Mouse (Mus musculus) embryo, embryonic 9.5 days (tissue): ENCODE measurements around the gene Tchp.

Experiments used
- DNase-seq: peaks from one replicate; pipeline ENCODE4 v3.0.0-alpha.2; 2017; ENCODE audit errors: extremely low spot score

The Tchp gene

GRCm38 (mm10) chr5:114696939-114697338, 10.6 kb upstream of the Tchp start:
- no peak for DNase-seq

- DNase-seq, result no peak
Observed at GRCm38 (mm10) chr5:114698044-114698746, 9.4 kb upstream of the Tchp start.

- DNase-seq, result no peak
Observed at GRCm38 (mm10) chr5:114699015-114699414, 8.5 kb upstream of the Tchp start.

GRCm38 (mm10) chr5:114702403-114703392, 4.9 kb upstream of the Tchp start:
- DNase-seq, result peak; percentile 52

- no peak for DNase-seq
Observed at GRCm38 (mm10) chr5:114708491-114708890, 931 bp downstream of the Tchp start.

- DNase-seq, result no peak
Observed at GRCm38 (mm10) chr5:114709357-114709756, 1.8 kb downstream of the Tchp start.

- no peak for DNase-seq
Observed at GRCm38 (mm10) chr5:114714551-114714950, 7.0 kb downstream of the Tchp start.

- DNase-seq, result no peak
Observed at GRCm38 (mm10) chr5:114717292-114717691, 9.7 kb downstream of the Tchp start.

GRCm38 (mm10) chr5:114717937-114718336, 10.4 kb downstream of the Tchp start:
- no peak for DNase-seq

GRCm38 (mm10) chr5:114718483-114718882, 10.9 kb downstream of the Tchp start:
- no peak for DNase-seq

- no peak for DNase-seq
Observed at GRCm38 (mm10) chr5:114719003-114719927, 11.7 kb downstream of the Tchp start.

GRCm38 (mm10) chr5:114719928-114720270, 12.3 kb downstream of the Tchp start:
- DNase-seq, result no peak

- no peak for DNase-seq
Observed at GRCm38 (mm10) chr5:114720784-114721183, 13.2 kb downstream of the Tchp start.

- DNase-seq, result no peak
Observed at GRCm38 (mm10) chr5:114721969-114722368, 14.4 kb downstream of the Tchp start.

GRCm38 (mm10) chr5:114722846-114723245, 15.3 kb downstream of the Tchp start:
- no peak for DNase-seq

- DNase-seq, result no peak
Observed at GRCm38 (mm10) chr5:114728160-114728559, 20.6 kb downstream of the Tchp start.

GRCm38 (mm10) chr5:114730129-114730528, 22.6 kb downstream of the Tchp start:
- DNase-seq, result no peak

- no peak for DNase-seq
Observed at GRCm38 (mm10) chr5:114731498-114731897, 23.9 kb downstream of the Tchp start.

- no peak for DNase-seq
Observed at GRCm38 (mm10) chr5:114731969-114732368, 24.4 kb downstream of the Tchp start.

GRCm38 (mm10) chr5:114733606-114734005, 26.0 kb downstream of the Tchp start:
- no peak for DNase-seq

- no peak for DNase-seq
Observed at GRCm38 (mm10) chr5:114737090-114737887, 29.7 kb downstream of the Tchp start.
